Mouse (Mus musculus) megakaryocyte, adult 5-6 weeks (primary cell): ENCODE data around the gene Imp4. TPM values are rescaled to one million over a fixed set of nuclear protein-coding genes. Genes with fewer than 3 reads are reported as not detected.

Experiments
- ATAC-seq: 2 replicates; pipeline ENCODE4 v1.8.0; 2016; ENCODE audit warnings: mild to moderate bottlenecking, inconsistent platforms; ENCODE audit not compliant: poor library complexity, severe bottlenecking
- total RNA-seq, 2 experiments: library from RNA; stranded (forward) in 1 of 2; stranded (reverse) in 1 of 2; fragments of 153-499, 151-499 nt in 1 of 2; fragments of 221-1000, 200-1000 nt in 1 of 2; gene quantifications; 2 replicates each; pipeline versions ENCODE4 v1.2.3 to v1.2.4; 2015 to 2017

Gene Imp4
- total RNA-seq, 2 experiments from 2014 or later, result 13.3 to 29.1 TPM

- peak; percentile 83 for ATAC-seq
Measured at GRCm38 (mm10) chr1:34459284-34460060, 19.8 kb downstream of the Imp4 start, which contains the start of gene Ptpn18. TSS of gene Ptpn18 (plus strand) at chr1:34459762.

DNA sequence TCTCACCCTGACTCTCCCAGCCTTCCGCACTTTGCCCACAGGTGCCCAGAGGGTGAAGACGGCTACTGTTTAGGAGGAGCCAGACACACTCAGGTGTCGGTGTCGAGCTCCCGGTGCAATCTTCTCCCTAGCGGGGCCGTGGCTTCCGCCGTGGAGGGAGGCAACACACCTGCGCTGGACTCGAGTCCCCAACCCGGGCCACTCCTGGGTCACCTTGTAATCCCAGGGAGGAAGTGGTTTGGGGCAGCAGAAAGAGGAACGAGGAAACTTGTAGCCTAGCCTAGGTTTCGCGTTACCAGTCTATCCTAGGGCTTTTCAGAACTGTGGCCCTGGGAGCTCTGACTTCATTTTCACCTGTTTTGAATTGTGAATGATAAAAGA, 20.4 kb downstream of the Imp4 start:
- ATAC-seq, result peak; percentile 51

- peak; percentile 55 for ATAC-seq
Measured at GRCm38 (mm10) chr1:34462766-34463165, 23.1 kb downstream of the Imp4 start.

DNA sequence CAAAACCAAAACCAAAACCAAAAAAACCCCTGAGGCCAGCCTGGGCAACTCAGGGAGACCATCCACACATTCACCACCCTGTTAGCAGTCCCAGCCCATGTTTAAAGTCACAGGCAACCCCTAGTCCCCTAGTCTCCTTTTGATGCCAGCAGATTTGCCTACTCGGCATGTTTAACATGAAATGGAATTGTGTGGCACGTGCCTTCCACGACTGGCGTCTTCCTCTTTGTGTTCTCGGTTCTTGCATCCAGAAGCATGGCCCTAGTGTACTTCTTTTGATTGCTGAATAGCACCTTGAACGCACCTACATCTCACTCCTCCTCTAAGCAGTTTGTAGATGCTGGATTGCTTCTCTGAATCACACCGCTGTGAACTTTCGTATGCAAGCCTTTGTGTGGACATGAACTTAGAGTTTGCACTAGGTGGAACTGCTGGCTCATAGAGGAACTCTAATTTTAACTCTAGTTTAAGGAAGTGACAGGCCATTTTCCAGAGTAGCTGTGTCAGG, 24.7 kb downstream of the Imp4 start:
- peak; percentile 56 for ATAC-seq

DNA sequence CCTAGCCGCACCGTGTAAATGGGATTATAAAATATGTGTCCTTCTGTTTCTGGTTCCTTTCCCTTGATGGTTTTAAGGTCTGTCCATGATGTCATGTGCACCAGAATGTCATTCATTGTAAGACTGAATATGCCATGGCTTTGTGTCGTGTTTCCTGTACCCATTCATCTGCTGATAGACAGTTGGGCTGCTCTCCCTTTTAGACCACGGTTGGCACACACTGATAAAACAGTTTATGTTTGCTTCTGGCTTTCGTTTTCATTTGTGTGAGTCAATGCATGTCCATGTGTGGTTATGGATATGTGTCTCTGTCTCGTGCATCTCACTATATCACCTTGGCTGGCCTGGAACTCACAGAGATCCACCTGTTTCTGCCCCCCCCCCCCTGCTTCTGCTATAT, 25.8 kb downstream of the Imp4 start:
- no peak for ATAC-seq

- ATAC-seq, result peak; percentile 33
Measured at GRCm38 (mm10) chr1:34468051-34468450, 28.4 kb downstream of the Imp4 start.

GRCm38 (mm10) chr1:34468500-34468899, 28.8 kb downstream of the Imp4 start:
- ATAC-seq, result no peak

DNA sequence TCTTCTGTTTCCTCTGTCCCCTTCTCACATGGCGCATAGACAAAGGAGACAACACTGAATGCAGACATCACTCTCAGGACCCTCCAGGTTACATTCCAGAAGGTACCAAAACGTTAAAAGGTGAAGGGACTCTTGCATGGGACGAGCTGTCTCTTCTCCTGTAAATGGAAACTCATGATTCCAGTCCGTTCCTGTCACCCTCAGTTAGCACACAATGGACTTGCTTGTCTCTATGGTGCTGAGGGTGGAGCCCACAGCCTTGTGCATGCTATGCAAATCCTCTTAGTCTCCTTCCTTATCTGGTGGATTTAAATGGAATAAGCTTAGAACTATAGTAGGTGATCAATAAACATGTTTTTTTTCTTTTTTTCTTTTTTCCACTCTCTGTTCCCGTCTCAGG, 30.1 kb downstream of the Imp4 start:
- ATAC-seq, result no peak

GRCm38 (mm10) chr1:34472427-34473300, 33.0 kb downstream of the Imp4 start:
- ATAC-seq, result peak; percentile 80

- ATAC-seq, result peak; percentile 53
Measured at GRCm38 (mm10) chr1:34478891-34479655, 39.4 kb downstream of the Imp4 start.

DNA sequence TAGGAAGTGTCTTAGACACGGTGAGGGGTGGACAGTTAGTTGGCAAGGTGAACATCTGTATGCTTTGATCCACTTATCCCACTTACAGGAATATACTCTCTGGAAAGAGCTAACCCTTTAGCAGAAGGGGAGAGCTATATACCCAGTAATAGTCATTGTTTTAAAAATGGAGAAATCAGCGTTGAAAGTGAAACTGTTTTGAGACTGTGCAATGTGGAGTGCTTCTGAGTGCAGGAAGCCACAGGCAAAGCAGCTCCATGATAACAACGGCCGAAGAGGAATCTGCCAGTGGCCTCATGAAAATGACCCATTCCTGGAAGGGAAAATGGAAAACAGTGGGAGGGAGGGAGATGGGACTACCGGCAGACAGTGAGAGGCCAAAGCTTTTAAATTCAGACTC, 41.1 kb downstream of the Imp4 start:
- ATAC-seq, result peak; percentile 28; the same call in 1 of the 2 replicates

GRCm38 (mm10) chr1:34481920-34482669, 42.4 kb downstream of the Imp4 start:
- no peak for ATAC-seq

- ATAC-seq, result peak; percentile 48
Measured at GRCm38 (mm10) chr1:34484470-34484869, 44.8 kb downstream of the Imp4 start.

- ATAC-seq, result peak; percentile 84
Measured at GRCm38 (mm10) chr1:34485461-34486188, 46.0 kb downstream of the Imp4 start.

DNA sequence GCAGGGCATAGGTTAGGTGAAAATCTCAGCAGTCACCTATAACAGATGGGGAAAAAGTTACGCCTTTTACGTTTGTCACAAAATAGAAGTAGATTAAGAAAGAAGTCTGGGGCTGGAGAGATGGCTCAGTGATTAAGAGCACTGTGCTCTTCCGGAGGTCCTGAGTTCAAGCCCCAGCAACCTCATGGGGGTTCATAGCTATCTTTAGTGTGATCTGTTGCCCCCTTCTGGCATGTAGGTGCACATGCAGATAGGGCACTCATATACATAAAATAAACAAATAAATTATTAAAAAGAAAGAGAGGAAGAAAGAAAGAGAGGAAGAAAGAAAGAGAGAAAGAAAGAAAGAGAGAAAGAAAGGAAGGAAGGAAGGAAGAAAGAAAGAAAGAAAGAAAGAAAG, 47.7 kb downstream of the Imp4 start:
- no peak for ATAC-seq

DNA sequence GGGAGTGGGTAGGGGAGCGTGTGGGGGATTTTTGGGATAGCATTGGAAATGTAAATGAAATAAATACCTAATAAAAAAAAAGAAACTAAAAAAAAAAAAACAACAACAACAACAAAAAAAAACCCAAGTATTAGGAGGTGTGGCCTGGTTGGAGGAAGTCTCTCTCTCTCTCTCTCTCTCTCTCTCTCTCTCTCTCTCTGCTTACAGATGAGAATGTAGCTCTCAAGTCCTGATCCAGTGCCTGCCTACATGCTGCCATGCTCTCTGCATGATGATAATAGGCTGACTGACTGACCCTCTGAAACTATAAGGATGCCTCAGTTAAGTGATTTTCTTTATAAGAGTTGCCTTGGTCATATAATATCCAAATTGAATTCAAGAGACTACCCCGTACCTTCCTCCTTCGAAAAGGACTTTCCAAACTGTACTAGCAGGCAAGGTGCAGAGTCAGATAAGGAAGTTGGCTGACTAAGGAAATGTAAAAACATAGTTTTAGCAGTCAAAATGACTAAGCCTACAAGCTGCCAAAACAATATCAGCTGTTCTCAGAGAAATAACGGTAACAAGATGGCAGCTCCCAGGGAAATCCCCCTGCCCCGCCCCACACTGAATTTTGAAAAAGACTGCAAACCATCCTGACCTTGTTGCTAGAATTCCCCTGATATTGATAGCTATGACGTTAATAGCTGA, 50.3 kb downstream of the Imp4 start:
- no peak for ATAC-seq

- no peak for ATAC-seq
Measured at GRCm38 (mm10) chr1:34491480-34491879, 51.8 kb downstream of the Imp4 start.
